ENCODE assay signal across 18 mouse cellular contexts in the genomic region with DNA sequence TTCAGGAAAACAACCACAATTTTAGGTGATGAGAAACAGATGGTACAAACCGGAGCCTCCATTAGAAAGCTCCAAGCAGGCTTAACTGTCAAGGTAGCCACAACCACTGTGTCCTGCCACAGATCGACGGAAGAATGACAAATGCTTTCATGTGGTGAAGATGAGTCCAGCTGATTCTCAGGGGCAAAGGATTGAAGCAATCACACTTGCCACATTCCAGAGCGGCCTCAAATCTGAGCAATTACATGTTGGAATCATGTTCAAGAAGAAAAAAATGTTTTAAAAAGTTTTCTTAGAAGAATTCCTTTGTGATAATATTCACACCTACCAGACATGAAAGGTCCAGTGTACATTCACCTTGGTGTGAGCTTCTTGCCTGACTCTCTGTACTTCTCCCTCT.
"Had no signal": no experiment of that assay in that cellular context is flagged by ENCODE, and none has a peak within 500 bp of the region (broad histone marks: within the 10 kb centered on the region; RNA-seq: fewer than 3 reads in every experiment).

No protein-coding gene starts in this region.

- H3K27ac ChIP-seq: midbrain, embryonic 10.5 days; midbrain, embryonic 12.5 days; midbrain, embryonic 15.5 days; neural tube, embryonic 13.5 days; neural tube, embryonic 15.5 days; stomach, embryonic 15.5 days; stomach, postnatal 0 days had no signal

- H3K4me1 ChIP-seq: midbrain, embryonic 10.5 days; midbrain, embryonic 12.5 days; midbrain, embryonic 15.5 days; neural tube, embryonic 13.5 days; neural tube, embryonic 15.5 days; stomach, embryonic 15.5 days had no signal

- H3K36me3 ChIP-seq: midbrain, embryonic 10.5 days; midbrain, embryonic 12.5 days; midbrain, embryonic 15.5 days; neural tube, embryonic 13.5 days; neural tube, embryonic 15.5 days; stomach, embryonic 15.5 days had no signal

- DNase-seq: lung, adult 18-20 months; lung, embryonic 14.5 days; lung, postnatal 10 days; lung, postnatal 4 days; retina, postnatal 1 day; right cerebral cortex, adult 18-20 months; right cerebral cortex, postnatal 25 days; right cerebral cortex, postnatal 4 days; thymus, adult 2 months; thymus, postnatal 25 days; thymus, postnatal 4 days had no signal

- H3K9me3 ChIP-seq: midbrain, embryonic 10.5 days; midbrain, embryonic 12.5 days; midbrain, embryonic 15.5 days; neural tube, embryonic 13.5 days; neural tube, embryonic 15.5 days; stomach, embryonic 15.5 days had no signal

- H3K9ac ChIP-seq: lung, embryonic 14.5 days; midbrain, embryonic 12.5 days; midbrain, embryonic 15.5 days; neural tube, embryonic 13.5 days; neural tube, embryonic 15.5 days; stomach, embryonic 15.5 days had no signal

- H3K4me2 ChIP-seq: lung, embryonic 14.5 days; midbrain, embryonic 12.5 days; midbrain, embryonic 15.5 days; neural tube, embryonic 13.5 days; neural tube, embryonic 15.5 days; stomach, embryonic 15.5 days had no signal

- H3K27me3 ChIP-seq: midbrain, embryonic 12.5 days; midbrain, embryonic 15.5 days; neural tube, embryonic 13.5 days; neural tube, embryonic 15.5 days; stomach, embryonic 15.5 days had no signal

- H3K4me3 ChIP-seq: midbrain, embryonic 10.5 days; midbrain, embryonic 12.5 days; midbrain, embryonic 15.5 days; neural tube, embryonic 13.5 days; neural tube, embryonic 15.5 days; stomach, embryonic 15.5 days had no signal

- ATAC-seq: midbrain, embryonic 15.5 days had no signal
